In the genomic region with DNA sequence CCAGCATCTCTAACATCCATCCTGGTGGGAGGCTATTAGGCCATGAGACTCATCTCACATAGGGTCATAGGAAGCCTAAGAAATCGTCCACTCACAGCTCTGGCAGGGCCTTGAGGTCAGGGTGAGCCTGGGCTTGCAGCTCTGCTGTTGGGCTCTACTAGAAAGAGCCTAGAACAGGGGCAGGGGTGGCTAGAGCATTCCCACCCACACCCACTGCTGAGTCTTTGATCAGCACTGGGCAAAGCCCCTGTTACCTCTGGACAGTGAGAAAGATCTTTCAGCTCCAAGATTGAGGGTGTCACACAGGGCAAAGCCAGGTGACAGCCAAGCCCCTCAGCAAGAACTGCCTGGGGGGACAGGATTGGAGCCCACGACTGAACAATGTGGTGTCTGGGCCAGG, we compare ENCODE assay signal across 8 mouse cellular contexts. TPM values are rescaled to one million over a fixed set of nuclear protein-coding genes. Genes with fewer than 3 reads are reported as not detected.
DNase-seq lines count a peak whose midpoint lies in the region; ATAC-seq lines count a peak whose summit lies in the region.

No protein-coding gene starts in this region.

- H3K4me3 ChIP-seq in liver, embryonic 12.5 days = no peak overlapping the region
- H3K4me3 ChIP-seq in forebrain, embryonic 14.5 days (ENCODE audit: low read depth, low read length) = no peak overlapping the region
- H3K4me3 ChIP-seq in intestine, embryonic 16.5 days (ENCODE audit: low read length) = no peak overlapping the region
- H3K4me3 ChIP-seq in neural tube, embryonic 15.5 days (replicated peaks) = no peak overlapping the region

- 44% methylated on average over 2 of the region's 2 CpGs for WGBS in liver, embryonic 12.5 days (ENCODE audit: insufficient replicate concordance)
- WGBS in forebrain, embryonic 14.5 days = 47% methylated on average over 2 of the region's 2 CpGs
- WGBS in intestine, embryonic 16.5 days = 62% methylated on average over 2 of the region's 2 CpGs
- whole genome bisulfite sequencing in neural tube, embryonic 15.5 days = 54% methylated on average over 2 of the region's 2 CpGs

- no peak overlapping the region for H3K4me2 ChIP-seq in liver, embryonic 12.5 days
- H3K4me2 ChIP-seq in forebrain, embryonic 14.5 days (ENCODE audit: low read length) = no peak overlapping the region
- no peak overlapping the region for H3K4me2 ChIP-seq in intestine, embryonic 16.5 days (ENCODE audit: low read depth, low read length)
- H3K4me2 ChIP-seq in neural tube, embryonic 15.5 days = no peak overlapping the region

- H3K27me3 ChIP-seq in liver, embryonic 12.5 days (replicated peaks) = 0 out of 2 replicates have a peak, but pooled peaks cover 15% of the 10 kb centered on the region
- H3K27me3 ChIP-seq in forebrain, embryonic 14.5 days (replicated peaks; ENCODE audit: control insufficient read depth, insufficient read depth, low read length) = no peaks in the 10 kb centered on the region
- no peaks in the 10 kb centered on the region for H3K27me3 ChIP-seq in intestine, embryonic 16.5 days (replicated peaks; ENCODE audit: control insufficient read depth, insufficient read depth, low read length)
- H3K27me3 ChIP-seq in neural tube, embryonic 15.5 days (replicated peaks) = no peaks in the 10 kb centered on the region

- H3K9me3 ChIP-seq in liver, embryonic 12.5 days (replicated peaks) = no peaks in the 10 kb centered on the region
- no peaks in the 10 kb centered on the region for H3K9me3 ChIP-seq in forebrain, embryonic 14.5 days (replicated peaks; ENCODE audit: control insufficient read depth, low read length)
- no peaks in the 10 kb centered on the region for H3K9me3 ChIP-seq in intestine, embryonic 16.5 days (ENCODE audit: control insufficient read depth, low read length)
- no peaks in the 10 kb centered on the region for H3K9me3 ChIP-seq in neural tube, embryonic 15.5 days (replicated peaks)

- DNase-seq in liver = no peak
- no peak for DNase-seq in forebrain, embryonic 14.5 days (ENCODE audit: low spot score)
- DNase-seq in c-Kit-positive CD71-positive TER-119-positive erythroid progenitor cells, embryonic 14.5 days (ENCODE audit: low spot score) = no peak
- DNase-seq in left cerebral cortex, adult 11 months (ENCODE audit: low spot score) = no peak

- H3K4me1 ChIP-seq in liver, embryonic 12.5 days = peaks cover 24% of the 10 kb centered on the region
- H3K4me1 ChIP-seq in forebrain, embryonic 14.5 days (ENCODE audit: control insufficient read depth, insufficient read depth, low read length) = peaks cover 9% of the 10 kb centered on the region
- peaks cover 40% of the 10 kb centered on the region for H3K4me1 ChIP-seq in intestine, embryonic 16.5 days (ENCODE audit: control insufficient read depth, insufficient read depth, low read length)
- peaks cover 43% of the 10 kb centered on the region for H3K4me1 ChIP-seq in neural tube, embryonic 15.5 days

- 0 out of 2 replicates have a peak overlapping the region, but pooled peaks have one; percentile 3 for H3K27ac ChIP-seq in liver, embryonic 12.5 days
- peak overlapping the region; percentile 80 for H3K27ac ChIP-seq in forebrain, embryonic 14.5 days (ENCODE audit: low read depth, low read length)
- H3K27ac ChIP-seq in intestine, embryonic 16.5 days (ENCODE audit: low read length) = peak overlapping the region; percentile 93
- H3K27ac ChIP-seq in neural tube, embryonic 15.5 days (replicated peaks) = peak overlapping the region; percentile 86

- no peak overlapping the region for H3K9ac ChIP-seq in liver, embryonic 12.5 days
- H3K9ac ChIP-seq in forebrain, embryonic 14.5 days (ENCODE audit: low read length) = peak overlapping the region; percentile 41
- H3K9ac ChIP-seq in intestine, embryonic 16.5 days (ENCODE audit: low read depth, low read length) = peak overlapping the region; percentile 12; the same call in 1 of the 2 replicates
- no peak overlapping the region for H3K9ac ChIP-seq in neural tube, embryonic 15.5 days (replicated peaks)

- ATAC-seq in liver, embryonic 12.5 days = no peak
- ATAC-seq in forebrain, embryonic 14.5 days = peak; percentile 8; the same call in 1 of the 2 replicates
- no peak for ATAC-seq in intestine, embryonic 16.5 days
- ATAC-seq in neural tube, embryonic 15.5 days (ENCODE audit: low FRiP score) = no peak
- no peak for ATAC-seq in CD4-positive, CD25-positive, alpha-beta regulatory T cell, adult 4 months

- no peaks in the 10 kb centered on the region for H3K36me3 ChIP-seq in liver, embryonic 12.5 days
- no peaks in the 10 kb centered on the region for H3K36me3 ChIP-seq in forebrain, embryonic 14.5 days (ENCODE audit: control insufficient read depth, insufficient read depth, low read length)
- H3K36me3 ChIP-seq in intestine, embryonic 16.5 days (ENCODE audit: control insufficient read depth, insufficient read depth, low read length) = no peaks in the 10 kb centered on the region
- H3K36me3 ChIP-seq in neural tube, embryonic 15.5 days = no peaks in the 10 kb centered on the region

RNA-seq across cellular contexts. Expression of a gene that starts 57.0 kb away (rescaled TPM):
- polyA plus RNA-seq in liver, embryonic 12.5 days (2016; fragmentation: Nextera tagmentation; extraction: Ambion mirVana) = 2.0 and 2.1 TPM in 2 replicates
- 7.1 and 10.6 TPM in 2 replicates for polyA plus RNA-seq in forebrain, embryonic 14.5 days (2014; fragmentation: Nextera tagmentation; extraction: Ambion mirVana)
- 3.6 and 4.3 TPM in 2 replicates for polyA plus RNA-seq in intestine, embryonic 16.5 days (2015; fragmentation: Nextera tagmentation; extraction: Ambion mirVana)
- polyA plus RNA-seq in neural tube, embryonic 15.5 days (2015; fragmentation: Nextera tagmentation; extraction: Ambion mirVana) = 6.4 and 6.7 TPM in 2 replicates
- 1 to 10 TPM; 1.9 to 4.5 TPM for polyA plus RNA-seq in CD4-positive, CD25-positive, alpha-beta regulatory T cell, adult 4 months (2017; shearing (Covaris generic))

RNA-seq across cellular contexts. Expression of a gene that starts 57.2 kb away (rescaled TPM):
- 107 and 109 TPM in 2 replicates for polyA plus RNA-seq in liver, embryonic 12.5 days (2016; fragmentation: Nextera tagmentation; extraction: Ambion mirVana)
- polyA plus RNA-seq in forebrain, embryonic 14.5 days (2014; fragmentation: Nextera tagmentation; extraction: Ambion mirVana) = 161 and 163 TPM in 2 replicates
- 211 and 216 TPM in 2 replicates for polyA plus RNA-seq in intestine, embryonic 16.5 days (2015; fragmentation: Nextera tagmentation; extraction: Ambion mirVana)
- 130 and 139 TPM in 2 replicates for polyA plus RNA-seq in neural tube, embryonic 15.5 days (2015; fragmentation: Nextera tagmentation; extraction: Ambion mirVana)
- 100 to 1,000 TPM in 1 of 2 experiments, 10 to 100 TPM in 1; 84.8 to 110 TPM for polyA plus RNA-seq in CD4-positive, CD25-positive, alpha-beta regulatory T cell, adult 4 months (2017; shearing (Covaris generic))

Comparison
In these comparisons a context has a peak if more than half of its experiments do, and no peak if none do; other contexts are left out.
1. H3K27ac ChIP-seq: peak in every context shown above with its lines; median percentile 93 in intestine, embryonic 16.5 days; 86 in neural tube, embryonic 15.5 days; 80 in forebrain, embryonic 14.5 days; 3 in liver, embryonic 12.5 days.
2. H3K9ac ChIP-seq: peak in forebrain, embryonic 14.5 days (single experiment) and intestine, embryonic 16.5 days (single experiment); none in liver, embryonic 12.5 days (single experiment) and neural tube, embryonic 15.5 days (single experiment).